Mouse (Mus musculus): ENCODE data around the gene Cdpf1. TPM values are rescaled to one million over a fixed set of nuclear protein-coding genes. Genes with fewer than 3 reads are reported as not detected.

The Cdpf1 gene
- polyA plus RNA-seq, 1 experiment, result 49.3 TPM

GRCm38 (mm10) chr15:85762761-85763160 is 48.7 kb downstream of the Cdpf1 start:
- no peak overlapping the region for H3K27ac ChIP-seq (ENCODE audit: control insufficient read depth, insufficient read depth, low read length)
- no peak overlapping the region for H3K4me3 ChIP-seq (ENCODE audit: control insufficient read depth, insufficient read depth, low read length)
- no peak for DNase-seq
- WGBS, result 89% methylated on average over 4 of the region's 4 CpGs
- H3K36me3 ChIP-seq (ENCODE audit: control insufficient read depth, insufficient read depth, low read length), result no peaks in the 10 kb centered on the region
- no peaks in the 10 kb centered on the region for H3K4me1 ChIP-seq (replicated peaks; ENCODE audit: control insufficient read depth, insufficient read depth, low read length)
- H3K27me3 ChIP-seq (ENCODE audit: control insufficient read depth, insufficient read depth, low read length), result no peaks in the 10 kb centered on the region
- TF ChIP-seq CTCF (IDR thresholded peaks at IDR 0.05; ENCODE audit: borderline replicate concordance, control insufficient read depth, extremely low read depth, insufficient read depth, low read length, poor library complexity), result no peak
- no peak for TF ChIP-seq POLR2A (IDR thresholded peaks at IDR 0.05; ENCODE audit: control insufficient read depth, extremely low read depth, insufficient read depth, low read length, poor library complexity)

DNA sequence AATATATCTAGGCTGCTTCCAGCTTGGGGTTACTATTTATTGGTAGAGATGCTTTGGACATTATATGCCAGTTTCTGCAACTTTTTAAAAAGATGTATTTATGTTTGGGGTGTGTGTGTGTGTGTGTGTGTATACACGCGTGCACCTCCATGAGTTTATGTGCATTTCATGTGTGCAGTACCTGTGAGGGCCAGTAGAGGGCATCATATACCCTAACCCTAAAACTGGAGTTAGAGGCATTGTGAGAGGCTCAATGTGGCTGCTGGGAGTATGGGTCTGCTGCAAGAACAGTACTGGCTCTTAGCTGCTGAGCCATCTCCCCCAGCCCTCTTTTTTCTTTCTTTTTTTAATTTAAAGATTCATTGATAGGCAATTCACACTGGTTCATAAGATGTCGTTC is 53.7 kb downstream of the Cdpf1 start:
- 97% methylated on average over 3 of the region's 3 CpGs for WGBS
- no peaks in the 10 kb centered on the region for H3K36me3 ChIP-seq (ENCODE audit: control insufficient read depth, insufficient read depth, low read length)
- no peak overlapping the region for H3K4me3 ChIP-seq (ENCODE audit: control insufficient read depth, insufficient read depth, low read length)
- H3K27ac ChIP-seq (ENCODE audit: control insufficient read depth, insufficient read depth, low read length), result no peak overlapping the region
- TF ChIP-seq POLR2A (IDR thresholded peaks at IDR 0.05; ENCODE audit: control insufficient read depth, extremely low read depth, insufficient read depth, low read length, poor library complexity) (no peak), CTCF (IDR thresholded peaks at IDR 0.05; ENCODE audit: borderline replicate concordance, control insufficient read depth, extremely low read depth, insufficient read depth, low read length, poor library complexity) (no peak)
- H3K4me1 ChIP-seq (replicated peaks; ENCODE audit: control insufficient read depth, insufficient read depth, low read length), result no peaks in the 10 kb centered on the region
- no peak for DNase-seq
- H3K27me3 ChIP-seq (ENCODE audit: control insufficient read depth, insufficient read depth, low read length), result no peaks in the 10 kb centered on the region

Other genes starting within 250 kb of the Cdpf1 start
- 3.4 and 3.8 TPM in 2 replicates for gene Wnt7b, start 229.2 kb downstream of the Cdpf1 start, polyA plus RNA-seq (2012; rRNA removed)
- 1.3 and 1.9 TPM in 2 replicates for gene Ppara, start 76.7 kb downstream of the Cdpf1 start, polyA plus RNA-seq (2012; rRNA removed)
- gene Pkdrej, start 10.0 kb upstream of the Cdpf1 start, polyA plus RNA-seq (2012; rRNA removed), result 0.07 TPM in 1 of 2 replicates, not detected in the other
- gene Ttc38, start 20.6 kb upstream of the Cdpf1 start, polyA plus RNA-seq (2012; rRNA removed), result 8.5 and 10.1 TPM in 2 replicates
- gene Gtse1, start 48.0 kb upstream of the Cdpf1 start, polyA plus RNA-seq (2012; rRNA removed), result 39.6 and 52.5 TPM in 2 replicates
- gene Trmu, start 67.6 kb upstream of the Cdpf1 start, polyA plus RNA-seq (2012; rRNA removed), result 34.7 and 39.1 TPM in 2 replicates
- 40.0 and 47.8 TPM in 2 replicates for gene Celsr1, start 222.1 kb upstream of the Cdpf1 start, polyA plus RNA-seq (2012; rRNA removed)
- 35.1 and 37.1 TPM in 2 replicates for gene Gramd4, start 246.0 kb upstream of the Cdpf1 start, polyA plus RNA-seq (2012; rRNA removed)